Mouse (Mus musculus): ENCODE measurements around the gene Gfral.

Gene Gfral

DNA sequence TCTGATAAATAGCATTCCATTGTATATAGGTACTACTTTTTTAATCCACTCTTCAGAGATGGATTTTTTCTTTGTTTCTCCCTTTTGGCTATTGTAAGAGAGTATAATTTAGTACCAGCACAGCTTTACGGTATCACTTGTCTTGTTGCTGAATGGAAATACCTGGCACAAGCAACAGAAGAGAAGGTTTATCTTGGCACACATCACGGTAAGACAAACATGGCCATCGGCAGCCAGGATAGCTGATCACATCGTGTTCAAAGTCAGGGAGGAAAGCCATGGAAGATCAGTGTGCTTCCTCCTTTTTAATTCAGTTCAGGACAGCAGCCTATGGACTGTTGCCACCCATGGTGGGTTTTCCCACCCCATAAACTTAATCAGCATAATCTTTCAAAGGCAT is 89.2 kb downstream of the Gfral start:
- no peak for DNase-seq (ENCODE audit: low read depth, low spot score)

DNA sequence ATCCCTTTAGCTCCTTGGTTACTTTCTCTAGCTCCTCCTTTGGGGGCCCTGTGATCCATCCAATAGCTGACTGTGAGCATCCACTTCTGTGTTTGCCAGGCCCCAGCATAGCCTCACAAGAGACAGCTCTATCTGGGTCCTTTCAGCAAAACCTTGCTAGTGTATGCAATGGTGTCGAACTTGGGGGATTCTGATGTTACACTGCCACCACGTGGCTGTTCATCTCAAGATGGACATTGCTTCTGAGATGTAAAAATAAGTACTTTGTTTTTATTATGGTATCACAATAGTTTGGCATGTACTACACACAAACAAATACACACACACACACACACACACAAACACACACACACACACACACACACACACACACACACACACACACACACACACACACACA is 90.6 kb downstream of the Gfral start:
- DNase-seq (ENCODE audit: low read depth, low spot score), result peak; percentile 51
